Mouse (Mus musculus): Measurements from ENCODE around the gene Ipmk.

DNA sequence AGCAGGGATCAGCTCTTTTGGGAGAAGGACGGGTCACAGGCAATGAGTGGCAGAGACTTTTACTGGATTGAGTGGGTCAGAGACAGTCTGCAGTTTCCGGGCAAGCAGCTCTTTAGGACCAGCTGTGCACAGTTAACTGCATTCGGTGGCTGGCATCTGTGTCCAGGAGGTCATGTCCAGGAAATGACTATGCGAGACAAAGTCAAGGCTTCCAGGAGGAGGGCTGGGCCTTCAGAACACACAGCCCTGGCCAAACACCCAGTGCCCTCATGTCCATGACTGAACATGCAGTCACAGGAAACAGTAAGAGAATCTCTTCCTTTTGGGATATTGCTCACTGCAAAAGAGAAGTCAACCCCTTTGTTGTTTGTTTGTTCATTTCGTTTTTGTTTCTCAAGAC is 62.4 kb downstream of the Ipmk start:
- TF ChIP-seq CTCF (IDR thresholded peaks at IDR 0.05; ENCODE audit: borderline replicate concordance, insufficient read depth, low read depth, low read length): no peak
- no peak for TF ChIP-seq POLR2A (IDR thresholded peaks at IDR 0.05; ENCODE audit: borderline replicate concordance, insufficient read depth, low read length)

All from cerebellum, adult 2 months (tissue).